Mouse (Mus musculus): ENCODE measurements at regions not wholly inside any gene's neighbourhood (a gene's known extent, or its start where the extent isn't known, plus 50 kb on each side); places are given as distances from the start of the nearest gene placed in this dataset.

DNA sequence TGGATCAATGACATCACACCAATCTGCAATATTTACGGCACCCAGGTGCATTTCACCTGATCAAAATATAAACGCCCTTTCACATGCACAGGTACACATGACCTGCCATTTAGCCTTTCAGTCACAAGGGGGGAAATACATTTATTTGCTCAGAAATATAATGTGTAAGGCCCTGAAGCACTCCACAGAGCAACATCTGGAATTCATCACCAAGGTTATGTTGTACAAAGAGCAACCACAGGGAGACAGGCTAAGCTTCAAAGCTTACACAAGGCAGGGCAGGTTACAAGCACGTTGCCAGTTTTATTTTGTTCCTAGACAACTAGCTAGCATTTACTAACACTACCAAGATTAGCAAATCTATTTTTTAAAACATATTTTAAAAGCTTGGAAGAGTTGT is 79.8 kb upstream of the 2610301B20Rik start:
- TF ChIP-seq CTCF (IDR thresholded peaks at IDR 0.05; ENCODE audit: low read depth), result no peak
- no peak for TF ChIP-seq EP300 (IDR thresholded peaks at IDR 0.05; ENCODE audit: low read depth)

Measured in heart, postnatal 0 days (tissue).